Mouse (Mus musculus): ENCODE data around the gene Gm2174. TPM values are rescaled to one million over a fixed set of nuclear protein-coding genes. Genes with fewer than 3 reads are reported as not detected.

Gene Gm2174
- total and polyA plus RNA-seq, 2 experiments from 2014 or later, result not detected

- H3K27me3 ChIP-seq (ENCODE audit: insufficient read depth, low read length), result no peaks in the 10 kb centered on the region
- DNase-seq (ENCODE audit: low spot score) (no peak), ATAC-seq (ENCODE audit: low FRiP score) (no peak)
- TF ChIP-seq CTCF (IDR thresholded peaks at IDR 0.05), result no peak
- no peaks in the 10 kb centered on the region for H3K36me3 ChIP-seq (ENCODE audit: insufficient read depth, low read length)
- H3K9me3 ChIP-seq (ENCODE audit: low read length), result no peaks in the 10 kb centered on the region
- H3K4me3 ChIP-seq (ENCODE audit: low read depth, low read length), result no peak overlapping the region
- 93% methylated on average over 3 of the region's 3 CpGs for WGBS
- H3K27ac ChIP-seq (ENCODE audit: low read depth, low read length), result no peak overlapping the region
- H3K4me2 ChIP-seq (ENCODE audit: low read depth, low read length, poor library complexity, severe bottlenecking), result no peak overlapping the region
- H3K9ac ChIP-seq (replicated peaks; ENCODE audit: low read length, poor library complexity, severe bottlenecking), result no peak overlapping the region
- H3K4me1 ChIP-seq (ENCODE audit: insufficient read depth, low read length), result no peaks in the 10 kb centered on the region
Observed at GRCm38 (mm10) chrX:56477553-56477952, 29.8 kb downstream of the Gm2174 start.

- Histone ChIP-seq H3K27ac (ENCODE audit: low read depth, low read length) (no peak overlapping the region), H3K36me3 (ENCODE audit: insufficient read depth, low read length) (no peaks in the 10 kb centered on the region), H3K4me2 (ENCODE audit: low read depth, low read length, poor library complexity, severe bottlenecking) (no peak overlapping the region), H3K27me3 (ENCODE audit: insufficient read depth, low read length) (no peaks in the 10 kb centered on the region), H3K4me3 (ENCODE audit: low read depth, low read length) (no peak overlapping the region), H3K4me1 (ENCODE audit: insufficient read depth, low read length) (no peaks in the 10 kb centered on the region), H3K9ac (replicated peaks; ENCODE audit: low read length, poor library complexity, severe bottlenecking) (no peak overlapping the region), H3K9me3 (ENCODE audit: low read length) (no peaks in the 10 kb centered on the region)
- WGBS, result 57% methylated on average over 3 of the region's 3 CpGs
- ATAC-seq (ENCODE audit: low FRiP score) (no peak), DNase-seq (ENCODE audit: low spot score) (no peak)
- TF ChIP-seq CTCF (IDR thresholded peaks at IDR 0.05), result no peak
Observed at GRCm38 (mm10) chrX:56481906-56482305, 34.1 kb downstream of the Gm2174 start.

- Histone ChIP-seq H3K4me2 (ENCODE audit: low read depth, low read length, poor library complexity, severe bottlenecking) (no peak overlapping the region), H3K4me3 (ENCODE audit: low read depth, low read length) (no peak overlapping the region), H3K27ac (ENCODE audit: low read depth, low read length) (no peak overlapping the region), H3K9me3 (ENCODE audit: low read length) (no peaks in the 10 kb centered on the region), H3K27me3 (ENCODE audit: insufficient read depth, low read length) (no peaks in the 10 kb centered on the region), H3K4me1 (ENCODE audit: insufficient read depth, low read length) (no peaks in the 10 kb centered on the region), H3K9ac (replicated peaks; ENCODE audit: low read length, poor library complexity, severe bottlenecking) (no peak overlapping the region), H3K36me3 (ENCODE audit: insufficient read depth, low read length) (no peaks in the 10 kb centered on the region)
- TF ChIP-seq CTCF (IDR thresholded peaks at IDR 0.05), result peak; percentile 86
- peak; percentile 70 for DNase-seq (ENCODE audit: low spot score)
- 18% methylated on average over 1 of the region's 1 CpGs for WGBS
- no peak for ATAC-seq (ENCODE audit: low FRiP score)
Observed at GRCm38 (mm10) chrX:56489758-56490157, 42.0 kb downstream of the Gm2174 start.

GRCm38 (mm10) chrX:56497241-56497640 is 49.5 kb downstream of the Gm2174 start:
- Histone ChIP-seq H3K4me1 (ENCODE audit: insufficient read depth, low read length) (no peaks in the 10 kb centered on the region), H3K36me3 (ENCODE audit: insufficient read depth, low read length) (0 out of 2 replicates have a peak, but pooled peaks cover under 1% of the 10 kb centered on the region), H3K27me3 (ENCODE audit: insufficient read depth, low read length) (no peaks in the 10 kb centered on the region), H3K9me3 (ENCODE audit: low read length) (no peaks in the 10 kb centered on the region), H3K9ac (replicated peaks; ENCODE audit: low read length, poor library complexity, severe bottlenecking) (no peak overlapping the region), H3K4me2 (ENCODE audit: low read depth, low read length, poor library complexity, severe bottlenecking) (no peak overlapping the region), H3K27ac (ENCODE audit: low read depth, low read length) (no peak overlapping the region), H3K4me3 (ENCODE audit: low read depth, low read length) (no peak overlapping the region)
- TF ChIP-seq CTCF (IDR thresholded peaks at IDR 0.05), result no peak
- no peak for ATAC-seq (ENCODE audit: low FRiP score)
- WGBS, result 82% methylated on average over 7 of the region's 7 CpGs
- no peak for DNase-seq (ENCODE audit: low spot score)

Other genes starting within 250 kb of the Gm2174 start
- not detected in 2 replicates for gene Gm773, start 235.1 kb upstream of the Gm2174 start, total RNA-seq (2014; rRNA removed)
- gene Gm773, start 235.1 kb upstream of the Gm2174 start, polyA plus RNA-seq (2015; fragmentation: Nextera tagmentation; extraction: Ambion mirVana), result not detected in 2 replicates
- gene Zfp449, start 101.6 kb upstream of the Gm2174 start, total RNA-seq (2014; rRNA removed), result 5.3 and 5.4 TPM in 2 replicates
- 3.4 and 3.5 TPM in 2 replicates for gene Zfp449, start 101.6 kb upstream of the Gm2174 start, polyA plus RNA-seq (2015; fragmentation: Nextera tagmentation; extraction: Ambion mirVana)
- gene Smim10l2a, start 73.4 kb upstream of the Gm2174 start, total RNA-seq (2014; rRNA removed), result 72.8 and 83.0 TPM in 2 replicates
- gene Smim10l2a, start 73.4 kb upstream of the Gm2174 start, polyA plus RNA-seq (2015; fragmentation: Nextera tagmentation; extraction: Ambion mirVana), result 54.1 and 58.1 TPM in 2 replicates
- 20.7 and 32.2 TPM in 2 replicates for gene Ints6l, start 6.9 kb downstream of the Gm2174 start, total RNA-seq (2014; rRNA removed)
- 12.1 and 14.0 TPM in 2 replicates for gene Ints6l, start 6.9 kb downstream of the Gm2174 start, polyA plus RNA-seq (2015; fragmentation: Nextera tagmentation; extraction: Ambion mirVana)
- gene Gm10477, start 76.8 kb downstream of the Gm2174 start, total RNA-seq (2014; rRNA removed), result not detected in 2 replicates
- not detected in 2 replicates for gene Gm10477, start 76.8 kb downstream of the Gm2174 start, polyA plus RNA-seq (2015; fragmentation: Nextera tagmentation; extraction: Ambion mirVana)
- not detected in 2 replicates for gene Gm648, start 101.6 kb downstream of the Gm2174 start, total RNA-seq (2014; rRNA removed)
- gene Gm648, start 101.6 kb downstream of the Gm2174 start, polyA plus RNA-seq (2015; fragmentation: Nextera tagmentation; extraction: Ambion mirVana), result 0.15 TPM in 1 of 2 replicates, not detected in the other
- gene Mmgt1, start 150.1 kb downstream of the Gm2174 start, total RNA-seq (2014; rRNA removed), result 74.2 and 85.1 TPM in 2 replicates
- 43.2 and 44.0 TPM in 2 replicates for gene Mmgt1, start 150.1 kb downstream of the Gm2174 start, polyA plus RNA-seq (2015; fragmentation: Nextera tagmentation; extraction: Ambion mirVana)
- gene Slc9a6, start 161.8 kb downstream of the Gm2174 start, total RNA-seq (2014; rRNA removed), result 111 and 138 TPM in 2 replicates
- gene Slc9a6, start 161.8 kb downstream of the Gm2174 start, polyA plus RNA-seq (2015; fragmentation: Nextera tagmentation; extraction: Ambion mirVana), result 67.7 and 70.1 TPM in 2 replicates

Measured in midbrain, postnatal 0 days (tissue).